Mouse (Mus musculus) lung, postnatal 0 days (tissue): Measurements from ENCODE around the gene Dlg2. TPM values are rescaled to one million over a fixed set of nuclear protein-coding genes. Genes with fewer than 3 reads are reported as not detected.

ENCODE experiments used
- ATAC-seq: fragments of 200-750 bp; cut with Nextera tagmentation; 2 replicates; pipeline ENCODE4 v1.8.0; 2017; ENCODE audit warnings: moderate library complexity
- DNase-seq: peaks from one replicate; pipeline ENCODE4 v3.0.0-alpha.2; 2016; ENCODE audit warnings: low spot score
- H3K27ac ChIP-seq: fragments of 300-500 bp; sonication (generic); 2 replicates; pipeline ENCODE4 v1.5.1; 2014; ENCODE audit warnings: antibody characterized with exemption, mild to moderate bottlenecking, low read length, mixed read lengths
- H3K27me3 ChIP-seq: fragments of 300-500 bp; sonication (generic); replicated peaks from 2 replicates; pipeline ENCODE4 v1.6.1; 2014; ENCODE audit warnings: low read length, mixed read lengths; ENCODE audit not compliant: insufficient read depth
- H3K36me3 ChIP-seq: fragments of 300-500 bp; sonication (generic); 2 replicates; pipeline ENCODE4 v1.6.1; 2014; ENCODE audit warnings: low read length, mixed read lengths; ENCODE audit not compliant: insufficient read depth
- H3K4me1 ChIP-seq: fragments of 300-500 bp; sonication (generic); 2 replicates; pipeline ENCODE4 v1.6.1; 2014; ENCODE audit warnings: antibody characterized with exemption, low read depth, low read length, mixed read lengths; ENCODE audit not compliant: insufficient read depth
- H3K4me2 ChIP-seq: fragments of 300-500 bp; sonication (generic); replicated peaks from 2 replicates; pipeline ENCODE4 v1.6.1; 2014; ENCODE audit warnings: low read depth, mild to moderate bottlenecking, low read length, moderate library complexity, mixed read lengths
- H3K4me3 ChIP-seq: fragments of 300-500 bp; sonication (generic); 2 replicates; pipeline ENCODE4 v1.5.1; 2014; ENCODE audit warnings: low read depth, low read length
- H3K9ac ChIP-seq: fragments of 300-500 bp; sonication (generic); replicated peaks from 2 replicates; pipeline ENCODE4 v1.6.1; 2014; ENCODE audit warnings: low read depth, mild to moderate bottlenecking
- H3K9me3 ChIP-seq: fragments of 300-500 bp; sonication (generic); 2 replicates; pipeline ENCODE4 v1.6.1; 2016; ENCODE audit warnings: low read length, mixed read lengths
- CTCF ChIP-seq: IDR thresholded peaks from 2 replicates; pipeline ENCODE4 v1.5.1; 2016; ENCODE audit warnings: antibody characterized with exemption, mild to moderate bottlenecking
- EP300 ChIP-seq: IDR thresholded peaks from 2 replicates; pipeline ENCODE4 v1.6.1; 2016; ENCODE audit warnings: antibody characterized with exemption, mild to moderate bottlenecking, control low read depth
- WGBS: fragments of 180-500 bp; shearing (Covaris S2); extraction: QIAGEN DNeasy Blood & Tissue Kit; methylation state at CpG from one replicate; pipeline ENCODE4 v1.1.7; 2014; 5-methylcytosine and 5-hydroxymethylcytosine counted together
- polyA plus RNA-seq: library from polyadenylated mRNA; unstranded; fragments of >200 nt; fragmentation: Nextera tagmentation; extraction: Ambion mirVana; gene quantifications from 2 replicates; pipeline ENCODE4 v1.2.1, GENCODE M21; 2015

Gene Dlg2
- polyA plus RNA-seq, 1 experiment from 2014 or later = 0.43 TPM

GRCm38 (mm10) chr7:90940726-90941125 is 464.3 kb downstream of the Dlg2 start:
- H3K4me2 ChIP-seq = no peak overlapping the region
- no peaks in the 10 kb centered on the region for H3K27me3 ChIP-seq
- no peak overlapping the region for H3K9ac ChIP-seq
- no peak for DNase-seq
- H3K36me3 ChIP-seq = no peaks in the 10 kb centered on the region
- ATAC-seq = no peak
- no peaks in the 10 kb centered on the region for H3K9me3 ChIP-seq
- TF ChIP-seq EP300 (no peak), CTCF (no peak)
- no peak overlapping the region for H3K4me3 ChIP-seq
- no peaks in the 10 kb centered on the region for H3K4me1 ChIP-seq
- no peak overlapping the region for H3K27ac ChIP-seq
- WGBS = 86% methylated on average over 5 of the region's 5 CpGs

DNA sequence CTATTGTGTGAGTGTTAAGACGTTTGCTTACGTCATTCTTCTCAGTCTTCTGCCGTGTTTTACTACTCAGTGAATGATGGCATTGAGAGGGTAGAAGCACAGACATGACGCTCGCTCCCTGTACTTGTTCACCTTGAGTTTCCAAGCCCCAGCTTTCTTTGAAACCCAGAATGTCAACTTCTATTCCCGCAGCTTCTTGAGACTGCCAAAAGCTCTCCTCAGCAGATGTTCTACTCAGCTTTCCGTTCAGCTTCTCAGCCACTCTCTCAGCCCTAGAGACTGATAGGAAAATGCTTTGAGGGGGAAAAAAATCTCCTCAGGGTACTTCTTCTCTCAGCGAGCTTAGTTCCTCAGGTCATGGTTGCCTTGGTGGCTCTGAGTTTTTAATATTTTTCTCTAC is 470.6 kb downstream of the Dlg2 start:
- H3K4me2 ChIP-seq = no peak overlapping the region
- 52% methylated on average over 8 of the region's 8 CpGs for WGBS
- H3K4me3 ChIP-seq = no peak overlapping the region
- H3K9me3 ChIP-seq = no peaks in the 10 kb centered on the region
- H3K27ac ChIP-seq = no peak overlapping the region
- H3K9ac ChIP-seq = no peak overlapping the region
- no peak for TF ChIP-seq EP300
- TF ChIP-seq CTCF = no peak
- DNase-seq = no peak
- no peaks in the 10 kb centered on the region for H3K4me1 ChIP-seq
- ATAC-seq = no peak
- H3K36me3 ChIP-seq = no peaks in the 10 kb centered on the region
- H3K27me3 ChIP-seq = no peaks in the 10 kb centered on the region

GRCm38 (mm10) chr7:90949212-90949611 is 472.7 kb downstream of the Dlg2 start:
- Histone ChIP-seq H3K27me3 (no peaks in the 10 kb centered on the region), H3K9me3 (no peaks in the 10 kb centered on the region), H3K4me3 (no peak overlapping the region), H3K4me1 (no peaks in the 10 kb centered on the region), H3K4me2 (no peak overlapping the region), H3K9ac (no peak overlapping the region), H3K27ac (no peak overlapping the region), H3K36me3 (no peaks in the 10 kb centered on the region)
- ATAC-seq (no peak), DNase-seq (no peak)
- TF ChIP-seq EP300 = no peak
- TF ChIP-seq CTCF = no peak
- 87% methylated on average over 5 of the region's 5 CpGs for WGBS

DNA sequence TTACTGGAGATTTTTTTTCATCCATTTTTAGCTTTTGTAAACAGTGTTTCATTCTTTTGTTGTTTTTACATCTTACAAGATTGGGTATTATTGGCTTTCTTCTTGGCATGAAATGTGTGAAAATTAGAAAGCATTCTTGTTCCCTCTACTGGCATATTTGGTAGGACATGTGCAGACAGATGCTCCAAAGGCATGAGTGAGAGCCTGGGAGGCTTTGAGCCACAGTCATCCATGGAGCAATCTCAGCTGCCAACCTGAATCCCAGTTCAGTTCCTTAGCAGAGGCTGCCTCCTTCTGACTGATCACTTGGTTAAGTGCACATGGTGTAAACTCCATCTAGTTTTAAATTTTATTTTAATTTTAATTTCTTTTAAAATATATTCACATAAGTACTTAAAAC is 500.8 kb downstream of the Dlg2 start:
- H3K9ac ChIP-seq = no peak overlapping the region
- DNase-seq = no peak
- TF ChIP-seq CTCF (no peak), EP300 (no peak)
- H3K4me1 ChIP-seq = no peaks in the 10 kb centered on the region
- H3K9me3 ChIP-seq = no peaks in the 10 kb centered on the region
- H3K4me3 ChIP-seq = no peak overlapping the region
- no peak for ATAC-seq
- no peak overlapping the region for H3K4me2 ChIP-seq
- no peaks in the 10 kb centered on the region for H3K36me3 ChIP-seq
- no peak overlapping the region for H3K27ac ChIP-seq
- H3K27me3 ChIP-seq = no peaks in the 10 kb centered on the region

DNA sequence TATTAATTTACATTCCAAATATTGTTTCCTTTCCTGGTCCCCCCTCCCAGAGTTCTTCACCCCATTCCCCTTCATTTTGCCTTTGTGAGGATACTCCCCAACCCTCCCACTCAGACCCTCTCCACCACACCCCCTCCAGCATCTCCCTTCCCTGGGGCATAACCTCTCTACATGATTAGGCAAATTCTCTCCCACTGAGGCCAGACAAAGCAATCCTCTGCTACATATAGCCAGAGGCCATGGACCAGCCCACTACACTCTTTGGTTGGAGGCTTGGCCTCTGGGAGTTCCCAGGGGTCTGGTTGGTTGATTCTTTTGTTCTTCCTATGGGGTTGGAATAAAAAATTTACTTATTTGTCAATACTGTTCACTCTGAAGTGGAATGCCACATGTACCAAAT is 505.6 kb downstream of the Dlg2 start:
- H3K4me3 ChIP-seq = no peak overlapping the region
- H3K4me1 ChIP-seq = no peaks in the 10 kb centered on the region
- H3K27ac ChIP-seq = no peak overlapping the region
- no peak overlapping the region for H3K4me2 ChIP-seq
- no peak overlapping the region for H3K9ac ChIP-seq
- DNase-seq = no peak
- no peak for ATAC-seq
- H3K27me3 ChIP-seq = no peaks in the 10 kb centered on the region
- H3K9me3 ChIP-seq = no peaks in the 10 kb centered on the region
- TF ChIP-seq CTCF = no peak
- TF ChIP-seq EP300 = no peak
- no peaks in the 10 kb centered on the region for H3K36me3 ChIP-seq

DNA sequence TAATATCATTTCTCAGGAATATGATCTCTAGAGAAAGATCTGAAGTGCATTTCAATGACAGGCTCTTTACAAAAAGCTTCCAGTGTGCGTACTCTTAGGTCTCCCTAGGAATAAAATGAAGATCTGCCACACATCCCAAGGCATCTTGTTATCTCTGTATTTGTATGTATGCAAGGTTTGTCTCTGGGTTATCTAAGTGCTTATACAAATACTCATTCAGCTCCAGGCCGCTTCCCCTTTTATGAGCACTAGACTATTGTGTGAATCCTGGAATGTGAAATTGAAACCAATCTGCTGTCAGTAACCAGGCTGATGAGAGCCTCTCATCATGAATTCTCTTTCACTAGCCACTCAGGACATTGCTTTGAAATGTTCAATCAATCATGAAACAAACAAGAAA is 534.2 kb downstream of the Dlg2 start:
- DNase-seq (no peak), ATAC-seq (no peak)
- no peak for TF ChIP-seq EP300
- TF ChIP-seq CTCF = no peak
- no peaks in the 10 kb centered on the region for H3K4me1 ChIP-seq
- no peaks in the 10 kb centered on the region for H3K9me3 ChIP-seq
- no peak overlapping the region for H3K4me2 ChIP-seq
- no peak overlapping the region for H3K4me3 ChIP-seq
- no peaks in the 10 kb centered on the region for H3K27me3 ChIP-seq
- H3K9ac ChIP-seq = no peak overlapping the region
- 52% methylated on average over 2 of the region's 2 CpGs for WGBS
- H3K36me3 ChIP-seq = no peaks in the 10 kb centered on the region
- no peak overlapping the region for H3K27ac ChIP-seq

- TF ChIP-seq EP300 = no peak
- TF ChIP-seq CTCF = no peak
- no peaks in the 10 kb centered on the region for H3K36me3 ChIP-seq
- no peak overlapping the region for H3K4me2 ChIP-seq
- no peak for ATAC-seq
- H3K9me3 ChIP-seq = no peaks in the 10 kb centered on the region
- no peaks in the 10 kb centered on the region for H3K4me1 ChIP-seq
- H3K27me3 ChIP-seq = no peaks in the 10 kb centered on the region
- no peak overlapping the region for H3K9ac ChIP-seq
- H3K4me3 ChIP-seq = no peak overlapping the region
- WGBS = 64% methylated on average over 4 of the region's 4 CpGs
- no peak overlapping the region for H3K27ac ChIP-seq
- no peak for DNase-seq
These were observed 568.7 kb downstream of the Dlg2 start for GRCm38 (mm10) chr7:91044998-91045741.
